Mouse (Mus musculus) kidney, adult 18-20 months (tissue): Measurements from ENCODE around the gene Gnb1.
A peak's percentile ranks its signal among the peaks of the same experiment; 100 is the strongest.

Experiments
- DNase-seq: peaks from one replicate; pipeline ENCODE4 v3.0.0; 2021

The Gnb1 gene

DNA sequence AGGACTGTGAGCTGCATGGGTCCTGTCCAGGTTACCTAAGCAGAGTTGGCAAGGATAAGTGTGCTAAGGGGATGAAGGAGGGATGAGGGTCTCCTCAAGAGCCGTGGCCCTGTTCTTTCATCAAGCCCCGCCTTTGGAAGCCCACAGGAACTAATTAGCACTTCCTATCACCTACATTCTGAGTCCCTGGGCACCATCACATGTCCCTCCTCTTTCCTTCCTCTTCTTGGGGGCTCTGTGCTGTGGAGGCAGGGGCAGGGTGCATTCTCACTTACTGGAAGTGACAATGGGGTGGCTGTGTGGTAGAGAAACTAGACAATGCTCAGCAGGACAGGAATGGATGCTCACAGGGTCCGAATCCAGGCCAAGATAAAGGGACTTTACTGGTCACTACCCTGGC is 3.4 kb upstream of the Gnb1 start:
- DNase-seq: no peak

DNA sequence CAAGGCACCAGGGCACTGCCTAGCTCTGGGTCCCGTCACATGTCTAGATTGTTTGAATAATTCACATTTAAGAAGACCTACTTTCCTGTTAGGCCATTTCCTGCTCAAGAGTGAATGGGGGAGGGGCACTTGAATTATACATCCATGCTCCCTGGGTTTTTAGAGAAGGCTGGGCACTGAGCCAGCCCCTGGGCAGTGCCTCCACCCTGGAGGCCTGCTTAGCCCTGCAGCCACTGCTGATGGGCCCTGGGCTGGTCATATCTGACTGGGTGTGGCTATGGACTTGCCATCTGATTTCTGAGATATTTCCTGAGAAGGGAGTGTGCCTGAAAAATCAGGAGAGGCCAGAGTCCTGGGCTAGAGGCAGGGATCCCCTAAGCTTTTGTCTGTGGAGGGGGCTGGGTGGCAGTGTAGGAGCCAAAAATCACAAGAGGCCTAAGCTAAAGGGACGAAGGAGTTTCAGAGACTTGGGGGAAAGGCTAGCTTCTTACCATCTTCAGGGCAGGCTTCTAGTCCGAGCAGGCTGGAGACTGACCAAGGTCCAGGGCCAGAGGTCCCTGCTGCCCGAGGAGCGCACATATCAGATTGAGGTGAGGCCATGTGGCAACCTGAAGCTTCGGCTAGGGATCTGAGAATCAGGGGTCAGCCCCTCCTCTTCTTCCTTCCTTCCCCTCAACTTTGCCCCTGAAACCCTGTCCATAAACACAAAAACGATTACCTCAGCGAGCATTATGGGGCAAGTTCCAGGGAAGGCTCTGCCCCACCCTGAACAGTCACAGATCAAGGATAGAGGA is 2.7 kb upstream of the Gnb1 start:
- peak; percentile 80 for DNase-seq

DNA sequence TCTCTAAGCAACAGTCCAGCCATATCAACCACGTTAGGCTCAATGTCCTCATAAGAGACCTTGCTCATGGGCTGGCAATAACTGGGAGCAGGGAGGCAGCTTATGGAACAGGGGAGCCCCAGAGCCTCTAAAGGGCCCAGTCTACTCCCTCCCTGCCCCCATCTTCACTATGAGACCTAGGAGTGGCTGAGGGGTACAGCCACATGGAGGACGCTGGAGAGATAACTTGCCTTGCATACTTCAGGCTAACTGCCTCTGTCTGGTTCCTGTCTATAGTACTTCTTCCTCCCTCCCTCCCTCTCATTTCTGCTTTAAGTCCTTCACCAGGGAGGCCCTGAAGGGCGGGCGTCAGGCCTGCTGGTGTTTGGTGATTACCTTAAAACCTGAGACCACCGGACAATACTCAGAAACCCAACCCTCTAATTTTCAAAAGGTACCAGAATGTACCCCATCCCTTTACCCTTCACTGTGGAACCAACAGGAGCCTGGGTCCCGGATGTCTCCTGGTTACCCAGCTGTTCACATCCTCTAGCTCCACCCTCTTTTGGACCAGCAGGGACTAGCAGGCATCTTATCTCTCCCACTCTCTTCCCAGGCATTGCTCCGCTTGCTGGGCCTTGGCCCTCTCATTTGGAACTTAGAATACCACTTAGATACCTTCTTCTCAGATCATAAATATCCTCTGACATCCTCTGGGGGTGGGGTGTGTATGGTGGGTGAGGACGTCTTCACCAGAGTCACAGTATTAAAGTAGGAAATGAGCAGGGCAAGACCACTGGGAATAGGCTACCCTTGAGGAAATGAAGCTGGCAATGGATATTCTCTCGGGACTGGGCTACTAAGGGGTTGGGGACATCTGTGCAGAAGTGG is 1.8 kb upstream of the Gnb1 start:
- no peak for DNase-seq

DNA sequence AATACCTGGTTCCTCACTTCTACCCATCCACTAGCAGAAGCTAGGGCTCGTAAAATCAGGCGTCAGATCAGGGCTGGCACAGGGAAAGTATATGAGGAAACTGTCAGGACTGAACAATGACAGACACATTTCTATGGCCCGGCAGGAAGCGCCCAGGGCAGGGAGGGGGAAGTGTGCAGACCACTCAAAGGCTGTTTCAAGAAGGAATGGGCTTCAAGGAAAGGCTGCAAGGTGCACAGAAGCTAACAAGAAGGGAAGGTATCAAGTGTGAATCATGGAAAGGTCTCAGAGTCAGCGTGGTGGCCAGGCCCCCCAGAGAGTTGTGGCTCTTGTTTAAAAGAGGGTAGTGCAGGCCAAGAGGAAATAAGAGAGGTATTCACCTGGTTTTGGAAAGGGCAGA is 705 bp upstream of the Gnb1 start:
- no peak for DNase-seq

DNA sequence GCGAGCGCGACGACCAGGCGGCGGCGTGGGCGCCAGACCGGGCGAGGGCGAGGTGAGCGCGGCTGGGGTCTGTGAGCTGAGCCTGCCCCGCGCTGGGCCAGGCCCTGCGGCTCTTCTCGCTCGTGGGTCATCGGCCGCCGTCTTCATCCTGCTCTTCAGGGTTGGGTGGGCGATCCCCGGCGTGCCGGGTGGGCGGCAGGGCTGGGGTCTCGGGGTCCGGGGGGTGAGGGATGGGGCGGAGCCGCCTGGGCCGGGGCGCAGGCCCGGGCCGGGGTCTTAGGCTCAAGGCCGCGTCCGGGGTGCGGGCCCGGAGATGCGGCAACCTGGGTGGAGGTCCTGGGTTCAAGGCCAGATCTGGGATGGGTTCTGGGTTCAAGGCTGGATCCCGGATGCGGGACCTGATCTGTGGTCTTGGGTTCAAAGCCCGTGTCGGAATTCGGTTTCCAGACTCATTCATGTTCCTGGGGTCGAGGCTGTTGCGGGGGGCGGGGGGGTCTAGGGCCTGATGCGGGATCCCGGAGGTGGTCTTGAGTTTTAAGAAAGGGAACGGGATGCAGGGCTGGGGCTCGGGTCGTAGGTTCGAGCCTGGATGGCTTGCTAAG is 469 bp downstream of the Gnb1 start:
- no peak for DNase-seq

- peak; percentile 62 for DNase-seq
These were observed 1.0 kb downstream of the Gnb1 start for GRCm38 (mm10) chr4:155492131-155492633.

GRCm38 (mm10) chr4:155494891-155495290 is 3.7 kb downstream of the Gnb1 start:
- no peak for DNase-seq

DNA sequence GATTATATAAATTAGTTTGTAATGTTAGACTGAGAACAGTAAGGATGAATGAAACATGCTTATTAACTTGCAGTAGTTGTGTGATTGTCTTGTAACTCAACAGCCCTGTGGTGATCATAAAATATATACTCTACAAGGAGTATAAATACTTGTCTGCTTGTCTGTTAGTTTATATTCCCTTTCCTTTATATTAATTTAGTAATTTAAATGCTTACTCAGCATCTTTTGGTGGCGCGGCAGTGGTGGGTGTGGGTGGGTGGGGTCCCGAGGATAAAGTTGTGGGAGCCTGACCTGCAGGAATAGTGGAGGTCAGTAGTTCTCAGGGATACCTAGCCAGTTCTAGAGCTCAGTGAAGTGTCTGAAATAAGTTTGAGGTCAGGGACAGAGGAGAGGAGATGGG is 6.8 kb downstream of the Gnb1 start:
- DNase-seq: no peak

DNA sequence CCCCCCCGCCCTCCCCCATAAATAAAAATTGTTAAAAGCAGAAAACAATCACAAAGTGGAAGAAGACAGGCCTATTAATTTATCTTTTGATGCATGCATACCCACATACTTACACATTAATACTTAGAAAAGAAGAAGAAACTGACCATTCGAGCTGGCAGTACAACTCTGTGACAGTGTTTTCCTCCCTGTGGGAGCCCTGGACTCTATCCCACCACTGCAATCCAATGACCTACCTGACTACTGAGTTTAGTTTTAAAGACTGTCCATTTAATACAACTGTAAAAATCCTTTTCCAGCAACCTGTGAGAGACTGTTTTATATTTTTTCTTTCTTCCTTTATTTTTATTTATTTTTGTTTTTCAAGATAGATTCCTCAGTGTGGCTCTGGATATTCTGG is 10.0 kb downstream of the Gnb1 start:
- no peak for DNase-seq

GRCm38 (mm10) chr4:155505067-155505466 is 13.9 kb downstream of the Gnb1 start:
- DNase-seq: no peak

DNA sequence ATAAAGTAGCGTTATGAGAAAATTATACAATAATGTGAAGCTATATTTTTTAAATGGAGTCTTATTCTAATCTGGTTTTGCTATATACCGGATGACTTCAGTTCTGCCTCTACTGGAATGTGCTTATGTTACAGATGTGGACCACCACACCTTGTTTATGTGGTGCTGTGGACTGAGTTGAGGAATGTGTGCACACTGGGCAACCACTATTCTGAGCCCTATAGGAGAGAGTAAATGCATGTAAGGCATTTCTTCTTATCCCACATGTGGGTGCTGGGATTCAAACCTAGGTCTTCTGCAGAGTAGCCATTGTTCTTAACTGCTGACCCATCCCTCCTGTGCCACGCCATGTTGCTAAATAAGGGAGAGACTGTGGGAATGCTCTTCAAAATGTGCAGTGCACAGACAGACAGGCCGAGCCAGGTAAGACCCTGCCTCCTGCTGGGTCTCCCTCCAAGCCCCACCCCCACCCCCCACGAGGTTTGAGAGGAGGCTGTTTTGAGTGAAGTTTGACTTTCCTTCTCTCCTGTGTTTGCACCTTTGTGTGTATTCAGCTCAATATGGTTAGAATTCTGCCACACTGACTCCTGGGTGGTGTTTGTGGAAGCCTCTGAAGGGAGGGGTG is 14.6 kb downstream of the Gnb1 start:
- DNase-seq: no peak

DNA sequence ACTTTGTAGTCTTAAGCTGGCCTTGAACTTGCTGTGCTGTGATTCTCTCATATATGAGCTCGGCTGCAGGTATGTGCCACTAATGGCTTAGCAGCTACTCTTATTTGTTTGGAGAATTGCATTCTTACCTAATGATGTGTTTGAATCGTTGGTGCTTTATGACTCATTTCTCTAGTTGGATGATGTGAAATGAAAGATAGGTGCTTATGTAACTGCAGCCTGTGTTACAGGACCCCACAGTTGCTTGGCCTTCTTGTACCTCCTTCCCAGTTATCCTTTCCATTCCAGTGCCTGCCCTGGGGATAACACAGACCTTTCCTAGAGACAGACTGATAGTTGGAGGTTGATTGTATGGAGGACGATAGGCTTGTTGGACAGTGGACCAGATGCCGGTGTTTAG is 17.5 kb downstream of the Gnb1 start:
- no peak for DNase-seq

DNA sequence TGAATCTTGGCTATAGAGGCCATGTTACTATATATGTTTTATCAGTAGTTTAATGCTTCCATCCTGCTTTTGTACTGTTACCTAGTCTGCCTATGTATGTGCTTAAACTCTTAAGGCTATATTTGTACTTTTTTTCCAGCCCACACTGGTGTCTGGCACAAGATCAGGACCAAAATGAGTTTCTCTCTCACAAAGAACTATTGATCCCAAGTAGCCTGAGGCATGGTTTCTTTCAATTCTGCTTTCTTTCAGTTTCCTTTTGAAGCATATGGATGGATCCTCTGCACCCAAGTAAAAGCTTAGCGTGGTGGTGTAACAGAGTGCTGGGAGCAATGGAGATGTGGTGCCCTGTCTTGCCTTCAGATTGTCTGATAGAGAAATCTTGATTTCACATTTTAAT is 19.8 kb downstream of the Gnb1 start:
- DNase-seq: no peak

DNA sequence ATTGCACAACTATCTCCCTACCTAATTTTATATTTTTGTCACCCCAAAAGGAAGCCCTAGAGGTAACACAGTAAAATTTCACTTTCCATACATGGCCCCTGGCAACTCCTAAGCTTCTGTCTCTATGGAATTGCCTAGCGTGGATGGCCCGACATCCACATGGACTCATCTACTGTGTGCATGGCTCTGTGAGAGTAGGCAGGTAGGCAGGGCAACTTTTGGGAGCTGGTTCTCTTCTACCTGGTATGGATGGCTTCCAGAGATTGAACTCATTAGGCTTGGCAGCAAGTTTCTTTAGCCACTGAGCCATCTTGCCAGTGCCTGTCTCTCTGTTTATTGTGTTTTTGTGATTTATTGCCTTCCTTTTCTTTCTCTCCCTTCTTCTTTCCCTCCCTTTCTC is 23.6 kb downstream of the Gnb1 start:
- DNase-seq: no peak

DNA sequence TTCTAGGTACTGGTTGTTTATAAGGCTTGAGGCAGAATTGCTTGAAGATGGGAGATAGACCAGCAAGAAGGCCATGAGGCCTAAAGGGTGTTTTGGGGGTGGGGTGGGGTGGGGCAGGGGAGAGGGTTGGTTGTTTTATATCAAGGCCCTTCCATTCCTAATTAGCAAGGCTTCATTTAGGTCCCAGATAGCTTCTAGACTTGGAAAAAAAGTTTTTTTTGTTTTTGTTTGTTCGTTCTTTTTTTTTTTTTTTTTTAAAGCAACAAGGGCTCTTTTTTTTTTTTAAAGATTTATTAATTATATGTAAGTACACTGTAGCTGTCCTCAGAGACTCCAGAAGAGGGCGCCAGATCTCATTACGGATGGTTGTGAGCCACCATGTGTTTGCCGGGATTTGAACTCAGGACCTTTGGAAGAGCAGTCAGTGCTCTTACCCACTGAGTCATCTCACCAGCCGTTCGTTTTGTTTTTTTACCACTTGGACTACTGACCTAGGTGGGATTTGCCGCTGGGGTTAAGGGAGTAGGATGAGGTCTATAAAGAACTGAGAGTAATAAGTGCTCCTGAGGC is 26.9 kb downstream of the Gnb1 start:
- no peak for DNase-seq

- DNase-seq: no peak
These were observed 31.2 kb downstream of the Gnb1 start for GRCm38 (mm10) chr4:155522327-155522726.

DNA sequence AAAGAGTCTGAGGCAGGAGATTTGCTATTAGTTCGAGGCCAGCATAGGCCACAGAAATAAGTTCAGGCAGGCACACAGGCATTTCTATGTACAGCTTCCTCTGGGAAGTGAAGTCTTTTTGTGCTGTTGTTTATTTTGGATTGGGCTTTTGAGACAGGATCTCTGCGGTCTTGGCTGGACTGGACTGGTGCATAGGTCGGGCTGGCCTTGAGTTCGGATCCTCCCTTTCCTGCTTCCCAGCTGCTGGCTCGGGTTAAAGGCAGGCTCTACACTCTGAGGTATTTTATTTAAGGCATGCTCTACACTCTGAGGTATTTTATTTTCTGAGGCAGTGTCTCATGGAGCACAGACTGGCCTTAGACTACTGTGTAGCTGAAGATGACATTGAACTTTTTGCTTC is 34.6 kb downstream of the Gnb1 start:
- no peak for DNase-seq

- no peak for DNase-seq
These were observed 38.1 kb downstream of the Gnb1 start for GRCm38 (mm10) chr4:155529294-155529693.

- no peak for DNase-seq
These were observed 58.8 kb downstream of the Gnb1 start for GRCm38 (mm10) chr4:155549993-155550392.

GRCm38 (mm10) chr4:155550446-155550845 is 59.3 kb downstream of the Gnb1 start:
- DNase-seq: no peak

GRCm38 (mm10) chr4:155551073-155551472 is 59.9 kb downstream of the Gnb1 start:
- DNase-seq: no peak

DNA sequence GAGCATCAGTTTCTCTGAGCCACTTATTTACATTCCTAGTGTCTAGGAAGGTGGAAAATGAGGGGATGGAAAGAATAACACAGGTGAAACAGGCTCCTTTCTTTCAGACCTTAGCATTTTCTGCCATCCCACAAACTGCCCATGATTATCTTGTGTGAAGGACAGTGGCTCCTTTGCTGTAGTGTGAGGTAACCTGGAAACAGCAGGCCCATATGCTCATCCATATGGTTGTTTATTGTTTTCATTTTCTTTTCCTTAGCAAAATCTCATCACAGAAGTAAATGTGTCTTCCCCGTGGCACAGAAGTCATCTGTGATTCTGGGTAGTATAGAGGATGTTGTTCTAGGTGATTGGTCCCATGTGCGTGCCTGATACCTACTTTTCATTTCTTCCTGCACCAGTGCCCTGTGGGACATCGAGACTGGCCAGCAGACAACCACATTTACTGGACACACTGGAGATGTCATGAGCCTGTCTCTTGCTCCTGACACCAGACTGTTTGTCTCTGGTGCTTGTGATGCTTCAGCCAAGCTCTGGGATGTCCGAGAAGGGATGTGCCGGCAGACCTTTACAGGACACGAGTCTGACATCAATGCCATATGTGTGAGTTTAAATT is 61.9 kb downstream of the Gnb1 start:
- no peak for DNase-seq
